Mouse (Mus musculus): ENCODE data around the gene H2al1g. TPM values are rescaled to one million over a fixed set of nuclear protein-coding genes. Genes with fewer than 3 reads are reported as not detected.

H2al1g gene
- total RNA-seq, 2 experiments from 2014 or later: not detected

Other genes with a start within 250 kb of the H2al1g start
- gene H2al1a, start 19.0 kb upstream of the H2al1g start, total RNA-seq (2014; fragmentation: Nextera tagmentation): not detected in 2 replicates
- gene H2al1a, start 19.0 kb upstream of the H2al1g start, total RNA-seq (2017): not detected in 2 replicates
- not detected in 2 replicates for gene H2al1b, start 15.8 kb upstream of the H2al1g start, total RNA-seq (2014; fragmentation: Nextera tagmentation)
- not detected in 2 replicates for gene H2al1b, start 15.8 kb upstream of the H2al1g start, total RNA-seq (2017)
- gene H2al1c, start 12.6 kb upstream of the H2al1g start, total RNA-seq (2014; fragmentation: Nextera tagmentation): not detected in 2 replicates
- gene H2al1c, start 12.6 kb upstream of the H2al1g start, total RNA-seq (2017): not detected in 2 replicates
- gene H2al1d, start 9.4 kb upstream of the H2al1g start, total RNA-seq (2014; fragmentation: Nextera tagmentation): not detected in 2 replicates
- not detected in 2 replicates for gene H2al1d, start 9.4 kb upstream of the H2al1g start, total RNA-seq (2017)
- not detected in 2 replicates for gene H2al1e, start 6.3 kb upstream of the H2al1g start, total RNA-seq (2014; fragmentation: Nextera tagmentation)
- gene H2al1e, start 6.3 kb upstream of the H2al1g start, total RNA-seq (2017): not detected in 2 replicates
- gene H2al1f, start 3.1 kb upstream of the H2al1g start, total RNA-seq (2014; fragmentation: Nextera tagmentation): not detected in 2 replicates
- not detected in 2 replicates for gene H2al1f, start 3.1 kb upstream of the H2al1g start, total RNA-seq (2017)
- not detected in 2 replicates for gene H2al1h, start 3.2 kb downstream of the H2al1g start, total RNA-seq (2014; fragmentation: Nextera tagmentation)
- gene H2al1h, start 3.2 kb downstream of the H2al1g start, total RNA-seq (2017): not detected in 2 replicates
- not detected in 2 replicates for gene H2al1i, start 6.4 kb downstream of the H2al1g start, total RNA-seq (2014; fragmentation: Nextera tagmentation)
- not detected in 2 replicates for gene H2al1i, start 6.4 kb downstream of the H2al1g start, total RNA-seq (2017)
- gene H2al1j, start 9.6 kb downstream of the H2al1g start, total RNA-seq (2014; fragmentation: Nextera tagmentation): not detected in 2 replicates
- not detected in 2 replicates for gene H2al1j, start 9.6 kb downstream of the H2al1g start, total RNA-seq (2017)